26 mouse cellular contexts compared by ENCODE assay signal in genomic region chr12:34894867-34895266, GRCm38 (mm10). TPM values are rescaled to one million over a fixed set of nuclear protein-coding genes. Genes with fewer than 3 reads are reported as not detected.
A peak's percentile ranks its signal among the peaks of the same experiment; 100 is the strongest.
DNase-seq lines count a peak whose midpoint lies in the region; TF ChIP-seq lines count a peak whose summit lies in the region.
"Had no signal": no experiment of that assay in that cellular context is flagged by ENCODE, and none has a peak within 500 bp of the region (broad histone marks: within the 10 kb centered on the region; RNA-seq: fewer than 3 reads in every experiment).

No protein-coding gene starts in this region.

- no peak for DNase-seq in gastrocnemius, adult 2 months
- no peak for DNase-seq in gastrocnemius, postnatal 4 days (ENCODE audit: low spot score in 2 of 2)
- DNase-seq in layer of hippocampus, adult 2 months (ENCODE audit: low spot score in 2 of 2): no peak
- DNase-seq in layer of hippocampus, postnatal 36 days: no peak
- DNase-seq in thymus, postnatal 4 days: peak; percentile 11
- no peak for DNase-seq in thymus, postnatal 0 days (ENCODE audit: low spot score)
- no peak for DNase-seq in urinary bladder, postnatal 14 days (ENCODE audit: low spot score)
- DNase-seq: adrenal gland, postnatal 25 days; cerebellum, adult 11-12 months; kidney, adult 11 months; kidney, postnatal 4 days; retina, postnatal 1 day; right cerebral cortex, postnatal 14 days; thymus, postnatal 25 days had no signal

- H3K27ac ChIP-seq in gastrocnemius, adult 2 months: no peak overlapping the region
- H3K27ac ChIP-seq in layer of hippocampus, adult 2 months: no peak overlapping the region
- H3K27ac ChIP-seq: heart, embryonic 10.5 days; heart, embryonic 15.5 days; limb, embryonic 10.5 days; limb, embryonic 15.5 days; liver, embryonic 14.5 days; lung, embryonic 15.5 days; macrophage; midbrain, embryonic 13.5 days; neural tube, embryonic 15.5 days; stomach, embryonic 15.5 days had no signal

- no peak overlapping the region for H3K4me3 ChIP-seq in gastrocnemius, adult 2 months
- no peak overlapping the region for H3K4me3 ChIP-seq in layer of hippocampus, adult 2 months
- H3K4me3 ChIP-seq: erythroblast, embryonic 14.5 days; heart, embryonic 10.5 days; heart, embryonic 15.5 days; limb, embryonic 10.5 days; limb, embryonic 15.5 days; lung, embryonic 15.5 days; midbrain, embryonic 13.5 days; neural tube, embryonic 15.5 days; stomach, embryonic 15.5 days had no signal

- intact Hi-C loops in gastrocnemius, adult 2 months (cut with DNase I): no loop called here

- TF ChIP-seq CTCF in gastrocnemius, adult 2 months (IDR thresholded peaks at IDR 0.05): peak; percentile 22; the same call in 1 of the 2 replicates
- TF ChIP-seq CTCF in layer of hippocampus, adult 2 months (conservative IDR thresholded peaks at IDR 0.05): peak; percentile 28; the same call in 1 of the 2 replicates

RNA-seq across cellular contexts. Expression of gene Hdac9, which starts 22.0 kb away (rescaled TPM):
- total RNA-seq in gastrocnemius, adult 2 months (2021): 10 to 100 TPM in 1 of 2 experiments, 1 to 10 TPM in 1; 3.4 to 13.2 TPM
- total RNA-seq in gastrocnemius, postnatal 4 days (2021): 10 to 100 TPM; 18.7 to 22.5 TPM
- total RNA-seq in layer of hippocampus, adult 2 months (2021): 10 to 100 TPM; 34.7 to 35.2 TPM
- total RNA-seq in layer of hippocampus, postnatal 36 days (2021): 10 to 100 TPM; 36.9 to 38.9 TPM
- 0.68 and 0.77 TPM in 2 replicates for polyA plus RNA-seq in thymus, postnatal 0 days (2015; fragmentation: Nextera tagmentation; extraction: Ambion mirVana)
- polyA plus RNA-seq: erythroblast, embryonic 14.5 days; G1E had no signal
